Mouse (Mus musculus) embryonic facial prominence, embryonic 13.5 days (tissue): ENCODE data around the gene Cped1. TPM values are rescaled to one million over a fixed set of nuclear protein-coding genes. Genes with fewer than 3 reads are reported as not detected.

Source experiments
- ATAC-seq: fragments of 200-750 bp; cut with Nextera tagmentation; 2 replicates; pipeline ENCODE4 v1.8.0; 2017; ENCODE audit warnings: low read depth; ENCODE audit not compliant: insufficient number of reproducible peaks, insufficient read depth, low FRiP score, low TSS enrichment
- H3K27ac ChIP-seq: fragments of 300-500 bp; sonication (generic); 2 replicates; pipeline ENCODE4 v1.5.1; 2015; ENCODE audit warnings: moderate library complexity, mild to moderate bottlenecking, inconsistent platforms
- H3K27me3 ChIP-seq: fragments of 300-500 bp; sonication (generic); 2 replicates; pipeline ENCODE4 v1.6.1; 2015; ENCODE audit warnings: mild to moderate bottlenecking, inconsistent platforms
- H3K36me3 ChIP-seq: fragments of 300-500 bp; sonication (generic); 2 replicates; pipeline ENCODE4 v1.6.1; 2015; ENCODE audit warnings: mild to moderate bottlenecking, inconsistent platforms
- H3K4me1 ChIP-seq: fragments of 300-500 bp; sonication (generic); 2 replicates; pipeline ENCODE4 v1.6.1; 2015; ENCODE audit warnings: inconsistent platforms
- H3K4me2 ChIP-seq: fragments of 300-500 bp; sonication (generic); 2 replicates; pipeline ENCODE4 v1.6.1; 2015; ENCODE audit warnings: moderate library complexity, mild to moderate bottlenecking, inconsistent platforms
- H3K4me3 ChIP-seq: fragments of 300-500 bp; sonication (generic); 2 replicates; pipeline ENCODE4 v1.5.1; 2015; ENCODE audit warnings: mild to moderate bottlenecking, inconsistent platforms
- H3K9ac ChIP-seq: fragments of 300-500 bp; sonication (generic); 2 replicates; pipeline ENCODE4 v1.6.1; 2015; ENCODE audit warnings: mild to moderate bottlenecking, inconsistent platforms
- H3K9me3 ChIP-seq: fragments of 300-500 bp; sonication (generic); 2 replicates; pipeline ENCODE4 v1.6.1; 2016; ENCODE audit warnings: inconsistent platforms
- WGBS: fragments of 180-500 bp; shearing (Covaris S2); methylation state at CpG from one replicate; pipeline ENCODE4 v1.1.7; 2015; ENCODE audit warnings: mixed read lengths; 5-methylcytosine and 5-hydroxymethylcytosine counted together
- polyA plus RNA-seq: library from polyadenylated mRNA; unstranded; fragments of >200 nt; fragmentation: Nextera tagmentation; extraction: Ambion mirVana; gene quantifications from 2 replicates; pipeline ENCODE4 v1.2.1, GENCODE M21; 2015

The Cped1 gene
- polyA plus RNA-seq, 1 experiment from 2014 or later = 42.6 TPM

GRCm38 (mm10) chr6:22001284-22001916 lies 15.7 kb downstream of the Cped1 start:
- no peak overlapping the region for H3K9ac ChIP-seq
- no peak overlapping the region for H3K27ac ChIP-seq
- H3K36me3 ChIP-seq = no peaks in the 10 kb centered on the region
- no peaks in the 10 kb centered on the region for H3K9me3 ChIP-seq
- no peaks in the 10 kb centered on the region for H3K27me3 ChIP-seq
- WGBS = 73% methylated on average over 5 of the region's 5 CpGs
- no peak overlapping the region for H3K4me2 ChIP-seq
- no peak for ATAC-seq
- H3K4me3 ChIP-seq = no peak overlapping the region
- peaks cover 52% of the 10 kb centered on the region for H3K4me1 ChIP-seq

- Histone ChIP-seq H3K27ac (peak overlapping the region; percentile 52), H3K27me3 (no peaks in the 10 kb centered on the region), H3K9ac (no peak overlapping the region), H3K36me3 (no peaks in the 10 kb centered on the region), H3K4me2 (peak overlapping the region; percentile 21), H3K4me3 (no peak overlapping the region), H3K9me3 (no peaks in the 10 kb centered on the region), H3K4me1 (peaks cover 44% of the 10 kb centered on the region)
- WGBS = 34% methylated on average over 17 of the region's 17 CpGs
- ATAC-seq = no peak
Measured at GRCm38 (mm10) chr6:22002521-22003199, 16.9 kb downstream of the Cped1 start.

DNA sequence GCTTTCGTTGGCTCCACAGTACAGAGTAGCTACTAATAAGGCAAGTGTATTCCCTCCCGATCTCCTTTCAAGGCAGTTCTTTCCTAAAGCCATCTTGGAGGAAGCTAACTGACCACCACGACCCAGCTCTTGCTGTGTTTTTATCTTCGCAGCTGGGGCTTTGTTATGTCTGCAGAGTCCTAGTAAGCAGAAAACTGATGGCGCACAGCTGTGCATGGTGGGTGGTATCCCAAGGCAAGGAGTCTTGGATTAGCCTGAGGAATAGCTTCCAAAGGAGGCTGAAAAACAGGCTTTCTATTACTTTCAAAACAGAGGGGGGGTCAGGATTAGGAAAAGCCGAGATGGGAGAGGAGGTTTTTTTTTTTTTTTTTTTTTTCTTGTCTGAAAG lies 17.5 kb downstream of the Cped1 start:
- H3K9ac ChIP-seq = no peak overlapping the region
- no peak overlapping the region for H3K4me3 ChIP-seq
- H3K36me3 ChIP-seq = no peaks in the 10 kb centered on the region
- peak overlapping the region; percentile 21 for H3K4me2 ChIP-seq
- no peak for ATAC-seq
- peak overlapping the region; percentile 52 for H3K27ac ChIP-seq
- no peaks in the 10 kb centered on the region for H3K9me3 ChIP-seq
- 10% methylated on average over 6 of the region's 6 CpGs for WGBS
- peaks cover 39% of the 10 kb centered on the region for H3K4me1 ChIP-seq
- H3K27me3 ChIP-seq = no peaks in the 10 kb centered on the region

DNA sequence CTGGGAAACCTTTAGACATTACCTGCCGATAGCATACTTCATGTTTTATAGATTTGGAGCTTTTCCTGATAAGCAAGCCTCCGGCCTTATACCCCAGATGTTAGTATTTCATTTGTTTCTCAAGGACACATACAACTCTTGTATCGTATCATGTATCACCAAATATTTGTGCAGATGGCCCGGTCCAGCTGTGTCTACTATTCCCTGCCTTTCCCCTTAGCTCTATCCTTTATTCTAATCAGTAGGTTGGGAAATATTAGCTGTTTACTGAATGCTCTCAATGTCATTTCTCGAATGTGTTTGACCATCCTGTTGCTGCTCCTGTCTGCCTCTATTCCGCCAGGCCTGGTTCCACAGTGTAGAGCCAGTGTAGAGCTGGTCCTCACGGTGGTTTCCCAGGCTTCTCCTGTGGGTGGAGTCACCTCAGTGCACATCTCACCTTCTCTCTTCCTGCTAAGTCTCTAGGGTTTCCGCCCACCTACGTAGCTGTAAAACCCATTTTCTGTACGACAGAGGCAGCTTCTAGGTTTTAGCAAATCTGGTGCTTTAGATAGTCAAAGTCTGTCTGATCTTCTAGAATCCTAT lies 18.3 kb downstream of the Cped1 start:
- ATAC-seq = no peak
- Histone ChIP-seq H3K27ac (no peak overlapping the region), H3K9ac (no peak overlapping the region), H3K4me1 (peaks cover 30% of the 10 kb centered on the region), H3K36me3 (no peaks in the 10 kb centered on the region), H3K27me3 (no peaks in the 10 kb centered on the region), H3K4me2 (no peak overlapping the region), H3K9me3 (no peaks in the 10 kb centered on the region), H3K4me3 (no peak overlapping the region)
- 79% methylated on average over 10 of the region's 10 CpGs for WGBS

GRCm38 (mm10) chr6:22008346-22008745 lies 22.6 kb downstream of the Cped1 start:
- H3K9me3 ChIP-seq = no peaks in the 10 kb centered on the region

DNA sequence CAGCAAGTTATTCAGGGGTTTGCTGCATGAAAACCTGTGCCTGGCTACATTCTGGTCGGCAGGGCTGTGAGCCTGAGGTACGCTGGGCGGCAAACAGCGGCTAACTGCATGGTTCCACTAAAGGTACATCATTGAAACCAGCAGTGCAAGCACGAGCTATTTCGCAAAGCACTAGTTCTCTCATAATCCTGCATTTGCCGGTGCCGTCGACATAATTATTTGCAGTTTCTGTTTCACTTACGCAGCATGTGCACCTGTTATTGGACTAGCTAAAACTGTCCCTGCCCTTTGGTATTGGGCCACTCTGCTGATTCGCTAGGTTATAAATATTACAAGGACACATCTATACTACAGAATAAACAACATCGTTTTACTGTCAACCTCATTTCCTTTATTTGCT lies 24.5 kb downstream of the Cped1 start:
- no peaks in the 10 kb centered on the region for H3K27me3 ChIP-seq
- H3K27ac ChIP-seq = no peak overlapping the region
- H3K4me2 ChIP-seq = no peak overlapping the region
- H3K4me1 ChIP-seq = 0 out of 2 replicates have a peak, but pooled peaks cover 2% of the 10 kb centered on the region
- 79% methylated on average over 12 of the region's 12 CpGs for WGBS
- H3K36me3 ChIP-seq = peaks cover 6% of the 10 kb centered on the region; the same call in 1 of the 2 replicates
- H3K9me3 ChIP-seq = no peaks in the 10 kb centered on the region
- no peak overlapping the region for H3K4me3 ChIP-seq
- H3K9ac ChIP-seq = no peak overlapping the region
- no peak for ATAC-seq

More at GRCm38 (mm10) chr6:22008346-22008745, 22.6 kb downstream of the Cped1 start:
- Histone ChIP-seq H3K36me3 (no peaks in the 10 kb centered on the region), H3K4me1 (peaks cover 7% of the 10 kb centered on the region), H3K27ac (no peak overlapping the region), H3K27me3 (no peaks in the 10 kb centered on the region), H3K4me3 (no peak overlapping the region), H3K9ac (no peak overlapping the region), H3K4me2 (no peak overlapping the region)
- WGBS = 92% methylated on average over 7 of the region's 7 CpGs
- ATAC-seq = no peak

DNA sequence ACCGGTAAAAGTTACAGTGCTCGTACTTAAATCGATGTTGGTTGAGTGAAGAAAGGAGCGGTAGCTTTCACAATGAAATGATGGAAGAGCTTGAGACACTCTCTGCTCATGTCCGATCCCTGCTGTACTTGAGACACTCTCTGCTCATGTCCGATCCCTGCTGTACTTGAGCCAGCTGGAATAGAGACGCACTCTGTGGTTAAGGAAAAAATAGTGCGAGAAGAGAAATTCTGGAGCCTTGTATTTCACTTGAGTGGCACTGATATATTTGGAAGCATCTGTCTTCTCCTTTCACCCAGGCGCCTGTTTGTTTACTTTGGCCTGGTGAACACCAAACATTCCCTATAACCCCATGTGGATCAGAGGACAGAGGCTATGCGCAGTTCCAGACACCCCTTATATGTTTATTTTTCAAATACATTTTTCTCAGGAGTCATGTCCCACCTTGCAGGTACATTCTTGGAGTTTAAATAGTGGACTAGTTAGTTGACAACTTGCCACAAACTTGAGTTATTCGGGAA lies 25.1 kb downstream of the Cped1 start:
- H3K27me3 ChIP-seq = no peaks in the 10 kb centered on the region
- no peak overlapping the region for H3K9ac ChIP-seq
- H3K4me2 ChIP-seq = no peak overlapping the region
- peaks cover 6% of the 10 kb centered on the region; the same call in 1 of the 2 replicates for H3K36me3 ChIP-seq
- WGBS = 88% methylated on average over 11 of the region's 11 CpGs
- no peaks in the 10 kb centered on the region for H3K9me3 ChIP-seq
- 0 out of 2 replicates have a peak, but pooled peaks cover 2% of the 10 kb centered on the region for H3K4me1 ChIP-seq
- no peak overlapping the region for H3K27ac ChIP-seq
- no peak for ATAC-seq
- H3K4me3 ChIP-seq = no peak overlapping the region

GRCm38 (mm10) chr6:22011546-22011945 lies 25.8 kb downstream of the Cped1 start:
- H3K4me3 ChIP-seq = no peak overlapping the region
- H3K4me2 ChIP-seq = no peak overlapping the region
- 51% methylated on average over 2 of the region's 2 CpGs for WGBS
- no peaks in the 10 kb centered on the region for H3K9me3 ChIP-seq
- H3K4me1 ChIP-seq = 0 out of 2 replicates have a peak, but pooled peaks cover 2% of the 10 kb centered on the region
- H3K36me3 ChIP-seq = peaks cover 6% of the 10 kb centered on the region; the same call in 1 of the 2 replicates
- H3K27ac ChIP-seq = no peak overlapping the region
- no peaks in the 10 kb centered on the region for H3K27me3 ChIP-seq
- no peak overlapping the region for H3K9ac ChIP-seq
- ATAC-seq = no peak

DNA sequence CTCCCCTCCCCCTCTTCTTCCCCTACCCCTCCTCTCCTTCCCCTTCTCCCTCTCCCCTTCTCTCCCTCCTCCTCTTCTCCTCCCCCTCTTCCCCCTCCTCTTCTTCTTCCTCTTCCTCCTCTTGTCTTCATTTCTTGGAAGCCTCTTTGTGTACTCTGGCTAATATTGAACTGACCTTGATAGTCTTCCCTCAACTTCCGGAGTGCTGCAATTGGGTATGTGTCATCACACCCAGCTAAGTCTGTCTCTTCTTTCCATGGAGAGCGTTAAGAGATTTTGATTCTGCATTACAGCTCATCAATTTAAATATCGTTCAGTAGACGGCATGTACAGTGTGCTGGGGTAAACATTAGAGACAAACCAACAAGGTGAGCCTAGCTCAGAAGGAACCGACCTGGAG lies 26.4 kb downstream of the Cped1 start:
- no peak for ATAC-seq
- Histone ChIP-seq H3K4me3 (no peak overlapping the region), H3K9ac (no peak overlapping the region), H3K27me3 (no peaks in the 10 kb centered on the region), H3K4me2 (no peak overlapping the region), H3K9me3 (no peaks in the 10 kb centered on the region), H3K27ac (no peak overlapping the region), H3K4me1 (0 out of 2 replicates have a peak, but pooled peaks cover 2% of the 10 kb centered on the region), H3K36me3 (peaks cover 6% of the 10 kb centered on the region; the same call in 1 of the 2 replicates)
- 76% methylated on average over 5 of the region's 5 CpGs for WGBS

- no peak overlapping the region for H3K4me3 ChIP-seq
- ATAC-seq = no peak
- H3K9ac ChIP-seq = no peak overlapping the region
- H3K4me1 ChIP-seq = 0 out of 2 replicates have a peak, but pooled peaks cover 2% of the 10 kb centered on the region
- peaks cover 6% of the 10 kb centered on the region; the same call in 1 of the 2 replicates for H3K36me3 ChIP-seq
- 68% methylated on average over 5 of the region's 5 CpGs for whole genome bisulfite sequencing
- no peak overlapping the region for H3K4me2 ChIP-seq
- no peaks in the 10 kb centered on the region for H3K9me3 ChIP-seq
- no peak overlapping the region for H3K27ac ChIP-seq
- H3K27me3 ChIP-seq = no peaks in the 10 kb centered on the region
Measured at GRCm38 (mm10) chr6:22012501-22012900, 26.8 kb downstream of the Cped1 start.

DNA sequence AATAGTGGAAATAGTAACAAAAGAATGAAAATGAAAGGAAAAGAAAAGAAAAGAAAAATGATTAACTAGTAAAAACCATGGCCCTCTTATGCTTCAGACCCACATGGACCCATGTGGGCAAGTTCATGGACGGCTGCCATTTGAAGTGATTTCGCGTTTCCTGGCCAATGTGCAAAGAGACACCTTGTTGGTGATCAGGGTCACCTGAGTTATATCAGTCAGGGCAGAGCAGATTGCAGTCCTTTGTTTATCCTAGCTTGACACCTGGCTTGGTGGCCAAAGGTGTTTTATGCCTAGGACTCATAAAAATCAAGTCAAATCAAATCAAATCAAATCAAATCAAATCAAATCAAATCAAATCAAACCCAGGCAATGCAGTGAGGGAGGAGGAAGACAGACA lies 27.7 kb downstream of the Cped1 start:
- no peak for ATAC-seq
- 95% methylated on average over 3 of the region's 3 CpGs for WGBS
- Histone ChIP-seq H3K9ac (no peak overlapping the region), H3K4me1 (peaks cover 4% of the 10 kb centered on the region; the same call in 1 of the 2 replicates), H3K4me2 (no peak overlapping the region), H3K4me3 (no peak overlapping the region), H3K27ac (no peak overlapping the region), H3K36me3 (peaks cover 6% of the 10 kb centered on the region; the same call in 1 of the 2 replicates), H3K27me3 (no peaks in the 10 kb centered on the region), H3K9me3 (no peaks in the 10 kb centered on the region)
